Mouse (Mus musculus): ENCODE measurements around the gene Lactbl1. TPM values are rescaled to one million over a fixed set of nuclear protein-coding genes. Genes with fewer than 3 reads are reported as not detected.
A peak's percentile ranks its signal among the peaks of the same experiment; 100 is the strongest.

The Lactbl1 gene
- total RNA-seq, 1 experiment, result not detected

GRCm38 (mm10) chr4:136667757-136668156 is 45.3 kb downstream of the Lactbl1 start:
- in situ Hi-C loops (cut with MboI; ENCODE audit: low sequenced_read_pairs in 2 of 2, unreplicated experiment in 2 of 2), result loop anchor here (25.0 kb wide), 1 partner anchor 395 kb away; no protein-coding TSS in a partner anchor

GRCm38 (mm10) chr4:136672335-136673090 is 50.1 kb downstream of the Lactbl1 start:
- peaks cover 2 to 8% of the 10 kb centered on the region in 2 experiments; a peak in 1 of 4 replicates for H3K4me1 ChIP-seq (ENCODE audit: control insufficient read depth in 2 of 2, insufficient read depth in 2 of 2, low read length in 2 of 2, poor library complexity in 1 of 2)
- peaks cover 2% of the 10 kb centered on the region; the same call in 1 of the 2 replicates for H3K36me3 ChIP-seq (ENCODE audit: control insufficient read depth, insufficient read depth, low read length, poor library complexity, severe bottlenecking)
- peak overlapping the region; percentile 14 to 22; a peak in 2 of 4 replicates for H3K4me3 ChIP-seq (ENCODE audit: insufficient read depth in 1 of 2, low read depth in 1 of 2, low read length in 2 of 2, poor library complexity in 1 of 2, severe bottlenecking in 1 of 2)
- TF ChIP-seq ZNF384 (IDR thresholded peaks at IDR 0.05; ENCODE audit: low read depth, low read length), result no peak
- no peak for TF ChIP-seq MAFK (IDR thresholded peaks at IDR 0.05; ENCODE audit: insufficient read depth, low read depth, low read length)
- no peak for TF ChIP-seq CHD2 (IDR thresholded peaks at IDR 0.05; ENCODE audit: low read depth, low read length)
- no peak for TF ChIP-seq ZC3H11A (IDR thresholded peaks at IDR 0.05; ENCODE audit: borderline replicate concordance, low read depth, low read length)
- no peak for TF ChIP-seq HCFC1 (IDR thresholded peaks at IDR 0.05; ENCODE audit: borderline replicate concordance, insufficient read depth, low read length)
- peak; percentile 65 for DNase-seq (ENCODE audit: low read depth, low spot score)
- H3K9me3 ChIP-seq (ENCODE audit: control insufficient read depth, insufficient read depth, low read depth, low read length), result no peaks in the 10 kb centered on the region
- in situ Hi-C loops (cut with MboI; ENCODE audit: low sequenced_read_pairs in 2 of 2, unreplicated experiment in 2 of 2), result loop anchor here (10.0 to 25.0 kb wide), 2 partner anchors 172 to 390 kb away; no protein-coding TSS in a partner anchor
- peak overlapping the region; percentile 4; the same call in 1 of the 2 replicates for H3K9ac ChIP-seq (ENCODE audit: insufficient read depth, low read depth, low read length, poor library complexity, severe bottlenecking)
- H3K27ac ChIP-seq (ENCODE audit: insufficient read depth, low read depth, low read length, poor library complexity, severe bottlenecking), result no peak overlapping the region

More at GRCm38 (mm10) chr4:136667757-136668156, 45.3 kb downstream of the Lactbl1 start:
- Histone ChIP-seq H3K9ac (ENCODE audit: insufficient read depth, low read depth, low read length, poor library complexity, severe bottlenecking) (no peak overlapping the region), H3K9me3 (ENCODE audit: control insufficient read depth, insufficient read depth, low read depth, low read length) (no peaks in the 10 kb centered on the region), H3K4me1 (ENCODE audit: control insufficient read depth in 2 of 2, insufficient read depth in 2 of 2, low read length in 2 of 2, poor library complexity in 1 of 2) (peaks cover 0 to 3% of the 10 kb centered on the region in 2 experiments; a peak in 1 of 4 replicates), H3K36me3 (ENCODE audit: control insufficient read depth, insufficient read depth, low read length, poor library complexity, severe bottlenecking) (peaks cover 2% of the 10 kb centered on the region; the same call in 1 of the 2 replicates), H3K4me3 (ENCODE audit: insufficient read depth in 1 of 2, low read depth in 1 of 2, low read length in 2 of 2, poor library complexity in 1 of 2, severe bottlenecking in 1 of 2) (no peak overlapping the region), H3K27ac (ENCODE audit: insufficient read depth, low read depth, low read length, poor library complexity, severe bottlenecking) (no peak overlapping the region)
- DNase-seq (ENCODE audit: low read depth, low spot score), result peak; percentile 36
- TF ChIP-seq ZNF384 (IDR thresholded peaks at IDR 0.05; ENCODE audit: low read depth, low read length) (no peak), HCFC1 (IDR thresholded peaks at IDR 0.05; ENCODE audit: borderline replicate concordance, insufficient read depth, low read length) (no peak), CHD2 (IDR thresholded peaks at IDR 0.05; ENCODE audit: low read depth, low read length) (no peak), MAFK (IDR thresholded peaks at IDR 0.05; ENCODE audit: insufficient read depth, low read depth, low read length) (no peak), ZC3H11A (IDR thresholded peaks at IDR 0.05; ENCODE audit: borderline replicate concordance, low read depth, low read length) (no peak)

- no peak for DNase-seq (ENCODE audit: low read depth, low spot score)
- TF ChIP-seq ZC3H11A (IDR thresholded peaks at IDR 0.05; ENCODE audit: borderline replicate concordance, low read depth, low read length) (no peak), HCFC1 (IDR thresholded peaks at IDR 0.05; ENCODE audit: borderline replicate concordance, insufficient read depth, low read length) (no peak), ZNF384 (IDR thresholded peaks at IDR 0.05; ENCODE audit: low read depth, low read length) (no peak), MAFK (IDR thresholded peaks at IDR 0.05; ENCODE audit: insufficient read depth, low read depth, low read length) (no peak)
- Histone ChIP-seq H3K4me3 (ENCODE audit: insufficient read depth in 1 of 2, low read depth in 1 of 2, low read length in 2 of 2, poor library complexity in 1 of 2, severe bottlenecking in 1 of 2) (no peak overlapping the region), H3K36me3 (ENCODE audit: control insufficient read depth, insufficient read depth, low read length, poor library complexity, severe bottlenecking) (peaks cover 2% of the 10 kb centered on the region; the same call in 1 of the 2 replicates), H3K27ac (ENCODE audit: insufficient read depth, low read depth, low read length, poor library complexity, severe bottlenecking) (no peak overlapping the region), H3K9me3 (ENCODE audit: control insufficient read depth, insufficient read depth, low read depth, low read length) (no peaks in the 10 kb centered on the region), H3K9ac (ENCODE audit: insufficient read depth, low read depth, low read length, poor library complexity, severe bottlenecking) (no peak overlapping the region), H3K4me1 (ENCODE audit: control insufficient read depth in 2 of 2, insufficient read depth in 2 of 2, low read length in 2 of 2, poor library complexity in 1 of 2) (peaks cover 2 to 10% of the 10 kb centered on the region in 2 experiments; a peak in 2 of 4 replicates)
- in situ Hi-C loops (cut with MboI; ENCODE audit: low sequenced_read_pairs in 2 of 2, unreplicated experiment in 2 of 2), result loop anchor here (5.0 to 10.0 kb wide), 2 partner anchors 167 to 169 kb away; no protein-coding TSS in a partner anchor
These were observed 53.0 kb downstream of the Lactbl1 start for GRCm38 (mm10) chr4:136675439-136675838.

GRCm38 (mm10) chr4:136678480-136678879 is 56.1 kb downstream of the Lactbl1 start:
- no peak for TF ChIP-seq MAFK (IDR thresholded peaks at IDR 0.05; ENCODE audit: insufficient read depth, low read depth, low read length)
- TF ChIP-seq ZC3H11A (IDR thresholded peaks at IDR 0.05; ENCODE audit: borderline replicate concordance, low read depth, low read length), result peak; percentile 77; the same call in 1 of the 2 replicates
- no peak for TF ChIP-seq HCFC1 (IDR thresholded peaks at IDR 0.05; ENCODE audit: borderline replicate concordance, insufficient read depth, low read length)
- in situ Hi-C loops (cut with MboI; ENCODE audit: low sequenced_read_pairs in 2 of 2, unreplicated experiment in 2 of 2), result loop anchor here (5.0 to 10.0 kb wide), 2 partner anchors 164 to 166 kb away; no protein-coding TSS in a partner anchor
- no peak overlapping the region for H3K9ac ChIP-seq (ENCODE audit: insufficient read depth, low read depth, low read length, poor library complexity, severe bottlenecking)

More at GRCm38 (mm10) chr4:136678480-136678879, 56.1 kb downstream of the Lactbl1 start:
- H3K9me3 ChIP-seq (ENCODE audit: control insufficient read depth, insufficient read depth, low read depth, low read length), result no peaks in the 10 kb centered on the region
- no peak overlapping the region for H3K27ac ChIP-seq (ENCODE audit: insufficient read depth, low read depth, low read length, poor library complexity, severe bottlenecking)
- no peaks in the 10 kb centered on the region for H3K36me3 ChIP-seq (ENCODE audit: control insufficient read depth, insufficient read depth, low read length, poor library complexity, severe bottlenecking)
- peak; percentile 66 for DNase-seq (ENCODE audit: low read depth, low spot score)
- H3K4me1 ChIP-seq (ENCODE audit: control insufficient read depth in 2 of 2, insufficient read depth in 2 of 2, low read length in 2 of 2, poor library complexity in 1 of 2), result peaks cover under 1 to 2% of the 10 kb centered on the region in 2 experiments; a peak in 2 of 4 replicates
- no peak overlapping the region for H3K4me3 ChIP-seq (ENCODE audit: insufficient read depth in 1 of 2, low read depth in 1 of 2, low read length in 2 of 2, poor library complexity in 1 of 2, severe bottlenecking in 1 of 2)

Data from ES-E14 (cell line).